Mouse (Mus musculus) heart, embryonic 10.5 days (tissue): ENCODE results near the gene Nfatc2ip. TPM values are rescaled to one million over a fixed set of nuclear protein-coding genes. Genes with fewer than 3 reads are reported as not detected.

ENCODE experiments used
- DNase-seq: peaks from one replicate; pipeline ENCODE4 v3.0.0-alpha.2; 2017; ENCODE audit warnings: low spot score
- H3K27ac ChIP-seq: fragments of 300-500 bp; sonication (generic); 2 replicates; pipeline ENCODE4 v1.5.1; 2016; ENCODE audit warnings: mild to moderate bottlenecking
- H3K27me3 ChIP-seq: fragments of 300-500 bp; sonication (generic); 2 replicates; pipeline ENCODE4 v1.6.1; 2016; ENCODE audit warnings: mild to moderate bottlenecking; ENCODE audit not compliant: poor library complexity, insufficient read depth, severe bottlenecking
- H3K36me3 ChIP-seq: fragments of 300-500 bp; sonication (generic); 2 replicates; pipeline ENCODE4 v1.6.1; 2016; ENCODE audit warnings: mild to moderate bottlenecking, moderate library complexity
- H3K4me1 ChIP-seq: fragments of 300-500 bp; sonication (generic); 2 replicates; pipeline ENCODE4 v1.6.1; 2016; ENCODE audit warnings: mild to moderate bottlenecking
- H3K4me3 ChIP-seq: fragments of 300-500 bp; sonication (generic); 2 replicates; pipeline ENCODE4 v1.5.1; 2016; ENCODE audit warnings: mild to moderate bottlenecking, moderate library complexity
- H3K9me3 ChIP-seq: fragments of 300-500 bp; sonication (generic); 2 replicates; pipeline ENCODE4 v1.6.1; 2016; ENCODE audit warnings: mild to moderate bottlenecking, moderate library complexity
- WGBS: fragments of 180-500 bp; shearing (Covaris S2); methylation state at CpG from one replicate; pipeline ENCODE4 v1.1.7; 2016; 5-methylcytosine and 5-hydroxymethylcytosine counted together
- polyA plus RNA-seq: library from polyadenylated mRNA; unstranded; fragments of >200 nt; fragmentation: Nextera tagmentation; extraction: Ambion mirVana; gene quantifications from 2 replicates; pipeline ENCODE4 v1.2.1, GENCODE M21; 2016

Gene Nfatc2ip
- polyA plus RNA-seq, 1 experiment from 2014 or later = 1.5 TPM

DNA sequence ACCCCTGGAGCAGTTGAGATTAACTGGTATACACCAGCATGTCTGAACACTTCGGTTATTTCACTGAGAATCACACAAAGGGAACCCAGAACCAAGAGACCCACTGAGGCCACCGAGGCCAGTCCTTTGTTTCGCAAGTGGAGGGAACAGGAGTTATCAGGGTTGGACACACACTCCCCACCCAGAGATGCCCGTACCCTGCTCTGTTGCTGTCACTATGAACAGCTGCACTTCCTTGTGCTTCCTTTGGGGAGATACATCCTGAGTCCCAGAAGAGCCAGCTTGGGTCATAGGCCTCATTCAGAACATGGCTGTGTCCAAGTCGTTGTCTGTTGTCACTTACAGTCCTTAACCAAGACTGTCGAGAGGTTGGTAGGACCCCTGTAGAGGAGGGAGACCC is 33.5 kb downstream of the Nfatc2ip start:
- WGBS = 69% methylated on average over 6 of the region's 6 CpGs
- no peak for DNase-seq
- Histone ChIP-seq H3K4me1 (no peaks in the 10 kb centered on the region), H3K9me3 (no peaks in the 10 kb centered on the region), H3K27ac (no peak overlapping the region), H3K36me3 (peaks cover 19% of the 10 kb centered on the region), H3K4me3 (no peak overlapping the region), H3K27me3 (no peaks in the 10 kb centered on the region)

GRCm38 (mm10) chr7:126359049-126359448 is 37.5 kb downstream of the Nfatc2ip start:
- DNase-seq = no peak
- H3K4me3 ChIP-seq = no peak overlapping the region
- H3K9me3 ChIP-seq = no peaks in the 10 kb centered on the region
- H3K36me3 ChIP-seq = peaks cover 10% of the 10 kb centered on the region
- no peak overlapping the region for H3K27ac ChIP-seq
- 63% methylated on average over 13 of the region's 13 CpGs for WGBS
- peaks cover 30% of the 10 kb centered on the region for H3K4me1 ChIP-seq
- no peaks in the 10 kb centered on the region for H3K27me3 ChIP-seq

GRCm38 (mm10) chr7:126358413-126358812 is 38.1 kb downstream of the Nfatc2ip start:
- Histone ChIP-seq H3K36me3 (peaks cover 4% of the 10 kb centered on the region; the same call in 1 of the 2 replicates), H3K27ac (0 out of 2 replicates have a peak overlapping the region, but pooled peaks have one; percentile 23), H3K9me3 (no peaks in the 10 kb centered on the region), H3K4me3 (no peak overlapping the region), H3K4me1 (peaks cover 30% of the 10 kb centered on the region), H3K27me3 (no peaks in the 10 kb centered on the region)
- WGBS = 90% methylated on average over 9 of the region's 9 CpGs
- DNase-seq = no peak

DNA sequence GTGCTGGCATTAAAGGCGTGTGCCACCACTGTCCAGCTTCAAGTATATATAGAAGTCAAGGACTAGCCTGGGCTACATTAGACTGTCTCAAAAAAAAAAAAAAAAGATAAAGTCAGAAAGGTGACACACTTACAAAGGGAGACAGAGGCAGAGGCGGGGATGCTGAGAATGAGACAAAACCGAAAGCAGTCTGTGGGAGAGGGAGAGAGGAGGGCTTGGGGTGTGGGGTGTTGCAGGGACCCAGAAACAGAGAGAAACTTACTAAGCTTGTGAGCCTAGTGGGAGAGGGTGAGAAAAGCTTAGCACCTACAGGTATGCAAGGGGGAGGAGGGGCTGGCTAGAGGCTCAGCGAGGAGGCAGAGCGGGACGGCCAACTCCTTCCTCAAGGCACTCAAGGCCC is 38.7 kb downstream of the Nfatc2ip start:
- 74% methylated on average over 6 of the region's 6 CpGs for whole genome bisulfite sequencing
- Histone ChIP-seq H3K36me3 (no peaks in the 10 kb centered on the region; the same call in 1 of the 2 replicates), H3K9me3 (no peaks in the 10 kb centered on the region), H3K4me3 (no peak overlapping the region), H3K27me3 (no peaks in the 10 kb centered on the region), H3K27ac (no peak overlapping the region), H3K4me1 (peaks cover 30% of the 10 kb centered on the region)
- DNase-seq = no peak

GRCm38 (mm10) chr7:126356793-126357591 is 39.5 kb downstream of the Nfatc2ip start:
- H3K4me1 ChIP-seq = peaks cover 30% of the 10 kb centered on the region
- no peak overlapping the region for H3K4me3 ChIP-seq
- no peaks in the 10 kb centered on the region for H3K36me3 ChIP-seq
- H3K9me3 ChIP-seq = no peaks in the 10 kb centered on the region
- WGBS = 39% methylated on average over 7 of the region's 7 CpGs
- peak overlapping the region; percentile 38; the same call in 1 of the 2 replicates for H3K27ac ChIP-seq
- DNase-seq = peak; percentile 71
- H3K27me3 ChIP-seq = no peaks in the 10 kb centered on the region

DNA sequence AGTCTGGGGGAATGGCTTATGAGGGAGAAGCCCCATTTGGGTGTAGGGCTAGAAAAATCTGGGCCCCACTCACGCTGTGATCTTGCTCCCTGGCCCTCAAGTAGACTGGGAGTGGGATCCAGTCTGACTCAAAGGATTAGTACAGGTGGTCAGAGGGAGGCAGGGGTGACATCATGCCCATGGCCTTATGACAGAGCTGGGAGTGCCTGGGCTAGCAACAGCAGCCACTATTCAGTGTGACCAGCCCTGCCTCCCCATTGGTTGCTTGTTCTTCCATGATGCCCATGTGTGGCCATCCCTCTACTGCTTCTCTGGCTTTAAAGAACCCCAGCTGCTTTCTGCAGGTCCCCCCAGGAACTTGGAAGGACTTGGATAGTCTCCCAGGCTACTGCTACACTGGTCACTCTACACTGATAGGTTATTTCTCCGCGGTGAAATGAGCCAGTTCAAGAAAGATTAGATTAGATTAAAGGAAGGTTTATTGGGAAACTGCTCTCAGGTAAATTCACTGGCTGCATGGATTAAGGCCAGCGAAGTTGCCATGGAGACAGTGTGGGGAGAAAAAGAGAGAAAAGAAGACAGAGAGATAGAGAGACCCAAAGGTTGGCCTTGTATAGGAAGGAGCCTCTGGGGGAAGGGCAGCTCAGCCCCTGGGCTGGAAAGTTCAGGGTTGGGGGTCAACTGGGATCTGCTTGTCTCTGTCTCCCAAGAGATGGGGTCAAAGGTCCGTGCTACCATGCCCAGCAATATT is 40.5 kb downstream of the Nfatc2ip start:
- peak overlapping the region; percentile 17; the same call in 1 of the 2 replicates for H3K27ac ChIP-seq
- WGBS = 48% methylated on average over 5 of the region's 5 CpGs

DNA sequence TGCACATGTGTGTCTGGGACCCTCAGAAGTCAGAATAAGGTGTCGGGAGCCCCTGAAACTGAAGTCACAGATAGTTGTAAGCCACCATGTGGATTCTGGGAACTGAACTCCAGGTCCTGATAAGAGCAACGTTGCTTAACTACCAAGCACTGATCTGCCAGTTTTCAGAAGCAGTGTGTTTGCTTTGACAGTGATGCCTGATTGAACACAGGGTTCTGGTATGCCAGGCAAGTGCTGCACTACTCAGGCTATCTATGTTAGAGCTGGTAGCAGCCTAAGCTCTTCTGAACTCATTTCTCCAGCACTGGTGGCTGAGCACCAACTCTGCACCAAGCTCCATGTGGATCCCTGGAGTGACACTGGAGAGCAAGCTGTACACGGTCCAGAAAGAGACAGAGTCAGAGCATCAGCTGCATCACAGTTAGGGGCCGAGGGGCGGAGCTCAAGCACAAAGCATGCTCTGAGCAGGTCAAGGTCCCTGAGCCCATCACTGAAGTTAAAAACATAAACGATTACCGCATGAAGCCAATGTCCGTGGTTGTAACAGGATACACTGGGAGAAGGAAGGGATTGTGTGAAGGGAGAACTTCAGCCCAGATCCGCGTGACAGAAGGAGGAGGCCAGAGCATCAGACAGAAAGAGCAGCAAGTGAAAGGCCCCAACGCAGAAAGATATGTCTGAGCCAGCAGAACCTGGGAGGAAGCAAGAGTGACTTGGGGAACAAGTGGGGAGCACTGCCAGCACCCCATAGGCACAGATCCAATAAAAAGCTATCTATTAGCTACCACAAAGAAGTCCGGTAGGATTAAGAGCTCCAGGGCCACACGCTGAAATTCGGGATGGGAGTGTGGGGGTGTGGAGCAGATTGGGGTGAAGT is 41.6 kb downstream of the Nfatc2ip start:
- H3K27ac ChIP-seq = peak overlapping the region; percentile 17; the same call in 1 of the 2 replicates
- no peaks in the 10 kb centered on the region for H3K9me3 ChIP-seq
- H3K4me1 ChIP-seq = peaks cover 30% of the 10 kb centered on the region
- H3K4me3 ChIP-seq = no peak overlapping the region
- H3K27me3 ChIP-seq = no peaks in the 10 kb centered on the region
- WGBS = 51% methylated on average over 14 of the region's 14 CpGs
- no peaks in the 10 kb centered on the region for H3K36me3 ChIP-seq
- peak; percentile 76 for DNase-seq

More for the DNA sequence above, 40.5 kb downstream of the Nfatc2ip start:
- Histone ChIP-seq H3K4me3 (no peak overlapping the region), H3K27me3 (no peaks in the 10 kb centered on the region), H3K4me1 (peaks cover 30% of the 10 kb centered on the region), H3K9me3 (no peaks in the 10 kb centered on the region), H3K36me3 (no peaks in the 10 kb centered on the region)
- DNase-seq = no peak

GRCm38 (mm10) chr7:126353994-126354365 is 42.6 kb downstream of the Nfatc2ip start:
- no peak for DNase-seq
- H3K27me3 ChIP-seq = no peaks in the 10 kb centered on the region
- no peaks in the 10 kb centered on the region for H3K36me3 ChIP-seq
- peaks cover 30% of the 10 kb centered on the region for H3K4me1 ChIP-seq
- no peak overlapping the region for H3K27ac ChIP-seq
- 83% methylated on average over 3 of the region's 3 CpGs for WGBS
- H3K4me3 ChIP-seq = no peak overlapping the region
- H3K9me3 ChIP-seq = no peaks in the 10 kb centered on the region

DNA sequence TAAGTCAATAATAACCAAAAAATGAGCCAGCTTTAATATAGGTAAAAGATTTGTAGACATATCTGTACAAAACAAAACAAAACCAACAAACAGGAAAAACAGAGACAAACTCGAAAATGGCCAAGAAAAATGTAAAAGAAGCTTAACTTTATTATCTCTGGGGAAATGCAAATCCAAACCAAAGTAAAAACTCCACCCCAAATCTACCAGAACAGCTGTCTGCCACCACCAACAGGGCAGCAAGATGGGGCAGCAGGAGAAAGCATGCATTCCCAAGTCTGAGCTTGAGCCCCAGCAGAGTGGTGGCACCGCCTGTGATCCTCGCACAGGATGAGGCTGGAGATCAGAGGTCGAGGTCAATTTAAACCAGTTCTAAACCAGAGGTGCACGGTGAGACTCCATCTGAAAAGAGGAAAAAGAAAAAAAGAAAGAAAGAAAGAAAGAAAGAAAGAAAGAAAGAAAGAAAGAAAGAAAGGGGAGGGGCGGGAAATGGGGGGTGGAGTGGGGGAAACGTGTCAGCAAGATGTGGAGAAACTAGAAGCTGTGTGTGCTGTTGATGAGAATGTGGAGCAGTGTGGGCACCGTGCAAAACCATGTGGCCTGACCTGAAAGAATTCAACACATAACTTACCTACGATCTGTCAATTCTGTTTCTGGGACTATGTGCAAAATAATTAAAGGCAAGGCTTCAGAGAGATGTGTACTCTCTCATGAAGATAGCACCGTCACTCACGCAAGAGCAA is 43.1 kb downstream of the Nfatc2ip start:
- Histone ChIP-seq H3K27me3 (no peaks in the 10 kb centered on the region), H3K27ac (no peak overlapping the region), H3K4me3 (no peak overlapping the region), H3K4me1 (peaks cover 32% of the 10 kb centered on the region), H3K36me3 (no peaks in the 10 kb centered on the region), H3K9me3 (no peaks in the 10 kb centered on the region)
- no peak for DNase-seq
- WGBS = 67% methylated on average over 11 of the region's 11 CpGs

GRCm38 (mm10) chr7:126351419-126351951 is 45.1 kb downstream of the Nfatc2ip start:
- no peaks in the 10 kb centered on the region for H3K27me3 ChIP-seq
- DNase-seq = peak; percentile 67
- no peak overlapping the region for H3K27ac ChIP-seq
- WGBS = 52% methylated on average over 10 of the region's 10 CpGs
- H3K4me1 ChIP-seq = peaks cover 28% of the 10 kb centered on the region
- no peaks in the 10 kb centered on the region for H3K36me3 ChIP-seq
- peak overlapping the region; percentile 15; the same call in 1 of the 2 replicates for H3K4me3 ChIP-seq
- no peaks in the 10 kb centered on the region for H3K9me3 ChIP-seq

DNA sequence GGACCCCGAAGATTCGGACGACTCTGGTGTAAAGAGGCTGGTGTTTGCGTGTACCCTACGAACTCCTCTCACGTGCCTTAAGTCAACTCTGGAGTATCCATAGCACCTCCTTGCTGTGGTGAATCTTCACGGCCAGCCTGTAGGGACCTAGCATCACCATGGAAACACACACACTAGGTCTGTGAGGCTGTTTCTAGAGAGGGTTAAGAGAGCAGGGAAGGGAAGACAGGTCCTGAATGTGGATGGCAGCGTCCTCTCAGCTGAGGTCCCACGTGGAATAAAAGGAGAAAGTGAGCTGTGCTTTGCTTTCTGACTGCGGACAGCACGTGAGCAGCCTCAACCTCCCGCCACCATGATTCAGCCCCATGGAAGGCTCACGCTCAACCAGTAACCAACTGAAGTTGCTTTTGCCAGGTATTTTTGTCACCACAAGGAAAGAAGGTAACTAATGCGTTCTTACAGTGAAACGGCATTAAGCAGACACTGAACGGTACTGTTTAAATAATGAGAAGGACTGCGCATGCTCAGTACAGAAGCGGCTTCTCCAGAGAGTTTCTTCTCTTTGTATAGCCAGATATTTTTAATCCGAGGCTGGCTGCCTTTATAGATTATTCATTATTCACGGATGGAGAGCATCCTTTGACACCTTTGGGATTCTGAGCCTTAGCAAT is 45.7 kb downstream of the Nfatc2ip start:
- DNase-seq = no peak
- 65% methylated on average over 20 of the region's 20 CpGs for WGBS
- Histone ChIP-seq H3K4me3 (peak overlapping the region; percentile 15; the same call in 1 of the 2 replicates), H3K27ac (no peak overlapping the region), H3K4me1 (peaks cover 24% of the 10 kb centered on the region), H3K9me3 (no peaks in the 10 kb centered on the region), H3K27me3 (no peaks in the 10 kb centered on the region), H3K36me3 (no peaks in the 10 kb centered on the region)
